Mouse (Mus musculus) spleen, adult 12 weeks (tissue): ENCODE measurements around the gene Camkv.
A peak's percentile ranks its signal among the peaks of the same experiment; 100 is the strongest.

Source experiments
- DNase-seq: peaks from one replicate; pipeline ENCODE4 v3.0.0; 2022; ENCODE audit warnings: low spot score

Gene Camkv

GRCm38 (mm10) chr9:107923956-107924355, 11.5 kb upstream of the Camkv start:
- DNase-seq = no peak

DNA sequence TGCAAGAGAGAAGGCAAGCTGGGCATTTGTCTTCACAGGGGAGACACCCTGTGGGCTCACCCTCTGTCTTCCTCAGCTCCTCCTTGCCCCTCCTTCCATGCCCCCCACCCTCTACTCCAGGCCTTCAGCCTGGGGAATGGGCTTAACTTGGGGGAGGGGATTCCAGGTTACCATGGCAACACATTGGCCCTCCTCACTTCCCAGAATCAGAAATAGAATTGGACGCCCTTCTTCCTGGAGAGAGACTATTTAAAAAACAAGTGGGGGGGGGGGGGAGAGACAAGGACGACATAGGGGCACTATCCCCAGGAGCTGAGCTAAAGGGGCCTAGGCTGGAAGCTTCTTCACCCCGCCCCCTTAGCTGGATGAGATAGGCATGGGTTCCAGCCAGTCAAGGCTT, 10.2 kb upstream of the Camkv start:
- no peak for DNase-seq

DNA sequence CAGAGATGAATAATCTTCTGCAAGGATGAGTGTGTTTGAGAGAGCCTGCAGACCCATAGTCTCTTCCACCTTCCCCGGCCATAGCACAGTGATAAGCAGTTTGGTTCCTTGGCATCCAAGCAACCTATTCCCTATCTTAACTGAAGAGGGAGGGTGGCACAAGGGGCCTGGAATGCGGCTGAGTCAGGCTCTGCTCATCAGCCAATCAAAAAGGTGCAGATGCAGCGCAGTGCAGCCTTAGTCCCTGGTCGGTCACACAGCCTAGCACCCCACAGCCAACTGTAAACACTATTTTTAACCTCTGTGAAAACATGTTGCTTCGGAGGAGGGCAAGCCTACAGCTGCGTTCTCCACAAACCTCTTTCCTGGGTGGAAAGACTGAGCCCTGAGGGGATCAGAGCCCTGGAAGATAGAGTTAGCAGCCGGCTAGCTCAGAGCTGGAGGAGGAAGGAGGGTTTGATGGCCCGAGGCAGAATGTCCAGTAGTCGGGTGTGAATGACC, 8.5 kb upstream of the Camkv start:
- no peak for DNase-seq

DNA sequence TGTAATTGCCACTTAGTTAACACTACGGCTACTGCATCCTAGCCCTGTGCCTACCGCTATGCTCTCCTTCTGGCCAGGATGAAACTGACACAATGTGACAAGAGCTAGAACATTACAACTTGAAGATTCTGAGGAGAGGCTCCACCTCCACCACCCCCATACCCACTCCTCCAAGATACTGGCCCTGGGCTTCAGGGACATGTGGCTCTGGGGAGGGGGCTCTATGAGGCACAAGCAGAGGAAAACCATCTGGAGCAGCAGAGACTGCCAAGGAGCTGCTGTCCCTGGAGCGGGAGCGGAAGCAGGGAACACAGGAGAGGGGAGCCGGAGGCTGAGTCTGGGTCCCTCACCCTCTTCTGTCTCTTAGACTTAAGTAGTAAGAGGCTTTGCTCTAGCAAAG, 7.7 kb upstream of the Camkv start:
- DNase-seq = no peak

GRCm38 (mm10) chr9:107928169-107928568, 7.3 kb upstream of the Camkv start, which contains the start of gene Actl11:
Gene Actl11 (plus strand): TSS chr9:107928469.
- no peak for DNase-seq

- DNase-seq = no peak
These were observed 3.3 kb upstream of the Camkv start for GRCm38 (mm10) chr9:107932221-107932620.

DNA sequence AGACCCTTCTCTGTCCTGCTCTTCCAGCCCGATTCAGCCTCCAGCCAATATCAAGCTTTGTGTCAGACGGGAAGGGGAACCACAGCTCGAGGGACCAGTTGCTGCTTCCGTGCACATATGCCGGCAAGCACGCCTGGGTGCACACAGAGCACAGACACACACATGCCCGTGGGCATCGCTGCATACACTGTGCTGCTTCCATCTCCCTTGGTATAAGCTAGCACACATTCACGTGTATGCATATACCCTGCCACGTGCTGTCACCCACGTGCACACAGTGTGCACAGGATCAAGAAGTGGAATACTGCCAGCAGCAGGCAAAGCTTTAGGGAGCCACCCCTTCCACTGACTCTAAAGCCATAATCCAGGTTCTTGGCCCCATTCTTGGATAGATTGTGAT, 1.3 kb upstream of the Camkv start:
- DNase-seq = no peak

- DNase-seq = no peak
These were observed 328 bp downstream of the Camkv start for GRCm38 (mm10) chr9:107935790-107936214.

DNA sequence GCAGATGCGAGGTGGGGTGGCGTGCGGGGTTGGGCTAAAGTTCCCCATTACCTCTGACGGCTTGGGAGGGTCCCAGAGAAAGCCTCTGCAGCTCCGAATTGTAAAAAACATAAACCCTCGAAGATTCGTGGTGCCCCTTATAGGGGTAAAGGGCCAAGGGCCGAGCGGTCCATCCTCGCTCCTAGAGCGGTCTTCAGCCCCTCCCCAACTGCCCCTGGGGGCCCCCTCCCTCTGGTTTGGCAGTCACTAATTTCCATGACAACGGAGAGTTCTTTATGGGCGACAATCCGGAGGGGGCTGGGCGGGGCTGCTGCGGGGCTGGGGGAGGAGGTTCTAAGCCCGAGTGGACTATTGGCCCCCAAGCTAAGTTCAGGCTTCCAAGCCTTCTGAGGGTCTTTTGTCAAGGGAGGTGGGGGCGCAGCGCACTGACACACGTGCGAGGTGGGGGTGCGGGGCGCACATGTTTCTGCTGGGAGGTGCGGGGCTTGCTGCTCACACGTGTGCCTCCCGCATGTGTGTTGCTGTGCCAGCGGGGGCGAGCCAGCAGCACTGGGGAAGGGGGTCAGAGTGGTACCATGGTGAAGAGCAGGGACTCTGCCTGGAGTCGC, 845 bp downstream of the Camkv start:
- DNase-seq = no peak

- DNase-seq = no peak
These were observed 1.4 kb downstream of the Camkv start for GRCm38 (mm10) chr9:107936831-107937230.

DNA sequence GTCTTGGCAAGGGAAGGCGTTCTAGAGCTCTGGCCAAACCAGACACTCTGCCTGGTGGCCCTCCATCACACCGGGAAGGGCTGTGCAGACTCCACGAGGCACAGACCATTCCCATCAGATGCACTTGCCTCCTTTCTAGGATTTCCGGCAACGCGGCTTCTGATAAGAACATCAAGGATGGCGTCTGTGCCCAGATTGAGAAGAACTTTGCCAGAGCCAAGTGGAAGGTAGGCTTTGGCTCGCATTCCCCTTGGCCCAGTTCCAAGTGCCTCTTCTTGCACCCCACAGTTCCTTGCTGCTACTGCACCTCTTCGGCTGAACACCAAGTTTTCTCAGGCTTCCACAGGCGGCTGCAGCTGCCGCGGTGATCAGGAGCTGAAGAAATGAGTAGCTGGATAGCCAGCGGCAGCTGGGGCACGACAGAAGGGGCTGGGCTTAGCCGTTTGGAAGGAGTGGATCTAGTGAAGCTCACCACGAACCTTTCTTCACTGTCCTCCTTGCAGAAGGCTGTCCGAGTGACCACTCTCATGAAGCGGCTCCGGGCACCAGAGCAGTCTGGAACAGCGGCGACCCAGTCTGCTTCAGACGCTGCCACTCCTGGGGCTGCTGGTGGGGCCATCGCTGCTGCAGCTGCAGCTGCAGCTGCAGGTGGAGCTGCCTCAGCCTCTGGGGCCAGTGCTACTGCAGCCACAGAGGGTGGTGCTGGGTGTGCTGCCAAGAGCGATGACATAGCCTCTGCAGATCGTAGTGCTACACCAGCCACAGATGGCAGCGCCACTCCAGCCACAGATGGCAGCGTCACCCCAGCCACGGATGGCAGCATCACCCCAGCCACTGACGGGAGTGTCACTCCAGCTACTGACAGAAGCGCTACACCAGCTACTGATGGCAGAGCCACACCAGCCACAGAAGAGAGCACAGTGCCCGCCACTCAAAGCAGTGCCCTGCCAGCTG, 12.0 kb downstream of the Camkv start:
- peak; percentile 33 for DNase-seq

DNA sequence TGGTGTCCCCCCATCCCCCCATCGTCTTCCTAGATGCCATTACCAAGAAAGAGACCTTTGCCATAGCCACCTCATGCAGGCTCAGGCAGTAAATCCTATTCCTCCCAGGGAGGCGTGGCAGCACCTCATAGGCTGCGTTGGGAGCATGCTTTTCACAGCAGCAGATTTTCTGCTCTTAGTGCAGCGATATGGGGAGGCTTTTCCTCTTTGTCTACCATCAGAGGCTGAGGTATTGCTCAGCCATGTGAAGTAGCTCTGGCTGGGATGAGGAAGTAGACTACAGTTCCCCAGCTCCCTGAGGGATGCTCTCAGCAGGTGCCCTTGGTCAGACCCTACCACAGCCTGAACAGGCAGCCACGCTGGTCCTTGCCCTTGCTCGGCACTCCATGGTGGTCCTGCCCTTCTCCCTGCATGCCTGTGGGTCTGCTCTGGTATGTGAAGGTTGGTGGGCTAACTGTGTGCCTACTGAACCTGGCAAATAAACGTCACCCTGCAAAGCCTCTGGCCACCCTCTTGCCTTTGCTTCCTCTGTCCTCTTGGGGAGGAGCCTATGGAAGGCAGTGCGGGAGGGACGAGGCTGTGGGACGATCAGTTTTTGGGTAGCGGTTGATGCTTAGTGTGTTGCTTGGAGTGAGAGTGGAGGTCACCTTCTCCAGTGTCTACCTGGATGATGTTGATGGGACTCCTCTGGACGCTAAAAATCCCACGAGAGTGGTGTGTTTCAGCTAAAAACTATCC, 13.9 kb downstream of the Camkv start:
- no peak for DNase-seq

DNA sequence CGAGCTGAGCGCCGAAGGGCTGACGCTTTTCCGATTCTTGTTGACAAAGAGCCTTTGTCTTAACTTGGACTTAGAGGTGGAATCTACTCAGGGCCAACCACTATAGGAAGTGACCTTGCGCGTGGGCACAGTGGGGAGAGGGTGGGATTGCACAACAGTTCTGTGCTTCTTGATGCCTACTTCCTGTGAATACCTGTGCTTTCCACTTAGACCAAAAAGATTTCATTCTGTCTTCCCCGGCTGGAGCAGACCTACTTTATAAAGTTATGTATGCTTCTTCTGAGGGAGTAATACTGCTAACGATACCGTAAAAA, 14.4 kb downstream of the Camkv start, which contains the start of gene Traip:
Gene Traip, plus strand, starts transcription at position 215 of the 314 bp plus-strand sequence.
- DNase-seq = no peak

- DNase-seq = peak; percentile 81
These were observed 15.2 kb downstream of the Camkv start for GRCm38 (mm10) chr9:107950460-107951355.

- DNase-seq = no peak
These were observed 20.3 kb downstream of the Camkv start for GRCm38 (mm10) chr9:107955613-107956289.

DNA sequence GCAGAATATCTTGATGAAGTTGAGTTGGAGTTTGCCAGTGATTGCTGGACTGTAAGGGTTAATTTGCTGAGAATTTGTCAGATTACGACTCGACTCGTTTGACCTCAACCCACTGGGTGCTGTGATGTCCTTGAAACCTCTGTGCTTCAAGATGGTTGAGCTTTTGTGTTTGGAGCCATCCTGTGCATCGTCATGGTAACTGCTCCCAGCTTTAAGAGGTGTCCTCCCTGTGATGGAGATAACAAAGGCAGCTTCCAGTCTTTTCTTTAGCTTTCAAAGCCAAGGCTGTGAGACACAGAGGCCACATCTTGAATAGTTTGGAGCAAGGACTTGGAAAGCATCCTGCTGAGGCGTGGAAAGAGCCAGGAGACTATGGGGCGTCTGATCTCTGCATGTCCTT, 21.7 kb downstream of the Camkv start:
- no peak for DNase-seq

DNA sequence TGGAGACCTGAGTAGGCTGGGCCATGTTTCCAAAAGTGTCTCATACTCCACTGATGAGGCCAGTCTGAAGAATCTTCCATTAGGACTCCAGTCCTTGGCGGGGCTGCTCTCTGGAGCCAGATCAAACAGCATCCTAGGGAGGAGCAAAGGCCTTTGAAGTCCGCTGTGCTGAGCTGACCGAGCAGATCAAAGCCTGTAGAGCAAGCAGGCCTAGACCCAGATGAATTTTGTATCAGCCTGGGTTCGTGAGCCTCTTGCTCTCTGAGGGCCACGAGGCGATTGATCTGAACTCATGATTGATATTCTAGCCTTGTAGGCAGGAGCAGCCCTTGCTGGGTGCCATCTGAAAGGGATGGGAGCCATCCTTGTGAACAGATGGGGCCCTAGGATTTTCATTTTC, 24.4 kb downstream of the Camkv start:
- no peak for DNase-seq

- no peak for DNase-seq
These were observed 25.5 kb downstream of the Camkv start for GRCm38 (mm10) chr9:107960928-107961327.

- no peak for DNase-seq
These were observed 25.9 kb downstream of the Camkv start for GRCm38 (mm10) chr9:107961351-107961762.

GRCm38 (mm10) chr9:107961881-107962280, 26.4 kb downstream of the Camkv start:
- DNase-seq = no peak

DNA sequence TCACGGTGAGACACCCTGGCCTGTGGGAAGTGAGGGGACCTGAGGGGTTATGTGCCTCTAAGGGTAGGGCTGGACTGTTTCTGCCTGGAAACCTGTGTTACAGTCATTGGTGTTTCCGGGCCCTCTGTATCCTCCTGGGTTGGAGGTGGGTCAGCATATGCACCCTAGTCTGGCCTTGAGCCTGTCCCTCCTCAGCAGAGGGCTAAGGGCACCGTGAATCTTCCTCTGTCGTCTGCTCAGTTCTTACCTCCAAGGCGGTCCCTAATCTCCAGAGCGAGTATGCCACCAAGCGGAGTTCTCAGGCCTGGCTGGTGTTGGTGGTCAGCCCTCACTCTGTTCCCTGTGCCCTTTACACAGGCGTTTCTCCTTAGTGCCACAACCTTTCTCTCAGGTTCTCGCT, 27.4 kb downstream of the Camkv start:
- no peak for DNase-seq
